Mouse (Mus musculus) forebrain, embryonic 16.5 days (tissue): ENCODE results near the gene Mamld1. TPM values are rescaled to one million over a fixed set of nuclear protein-coding genes. Genes with fewer than 3 reads are reported as not detected.

Experiments used
- ATAC-seq: fragments of 200-750 bp; cut with Nextera tagmentation; 2 replicates; pipeline ENCODE4 v1.8.0; 2017; ENCODE audit warnings: mild to moderate bottlenecking, moderate library complexity
- H3K27ac ChIP-seq: fragments of 300-500 bp; sonication (generic); 2 replicates; pipeline ENCODE4 v1.5.1; 2014; ENCODE audit warnings: low read length, control low read depth
- H3K27me3 ChIP-seq: fragments of 300-500 bp; sonication (generic); replicated peaks from 2 replicates; pipeline ENCODE4 v1.6.1; 2014; ENCODE audit warnings: low read length; ENCODE audit not compliant: control insufficient read depth, insufficient read depth
- H3K36me3 ChIP-seq: fragments of 300-500 bp; sonication (generic); 2 replicates; pipeline ENCODE4 v1.6.1; 2014; ENCODE audit not compliant: control insufficient read depth, insufficient read depth
- H3K4me1 ChIP-seq: fragments of 300-500 bp; sonication (generic); replicated peaks from 2 replicates; pipeline ENCODE4 v1.6.1; 2014; ENCODE audit warnings: low read length; ENCODE audit not compliant: control insufficient read depth, insufficient read depth
- H3K4me2 ChIP-seq: fragments of 300-500 bp; sonication (generic); 2 replicates; pipeline ENCODE4 v1.6.1; 2014; ENCODE audit warnings: mild to moderate bottlenecking, low read length, control low read depth
- H3K4me3 ChIP-seq: fragments of 300-500 bp; sonication (generic); replicated peaks from 2 replicates; pipeline ENCODE4 v1.5.1; 2014; ENCODE audit warnings: mild to moderate bottlenecking, low read length, control low read depth
- H3K9ac ChIP-seq: fragments of 300-500 bp; sonication (generic); replicated peaks from 2 replicates; pipeline ENCODE4 v1.6.1; 2014; ENCODE audit warnings: low read depth, low read length, control low read depth
- H3K9me3 ChIP-seq: fragments of 300-500 bp; sonication (generic); 2 replicates; pipeline ENCODE4 v1.6.1; 2016; ENCODE audit warnings: low read length; ENCODE audit not compliant: control insufficient read depth
- WGBS: fragments of 180-500 bp; shearing (Covaris S2); extraction: QIAGEN DNeasy Blood & Tissue Kit; methylation state at CpG from one replicate; pipeline ENCODE4 v1.1.7; 2014; 5-methylcytosine and 5-hydroxymethylcytosine counted together
- polyA plus RNA-seq: library from polyadenylated mRNA; unstranded; fragments of >200 nt; fragmentation: Nextera tagmentation; extraction: Ambion mirVana; gene quantifications from 2 replicates; pipeline ENCODE4 v1.2.1, GENCODE M21; 2015

The Mamld1 gene
- polyA plus RNA-seq, 1 experiment from 2014 or later: 5.4 TPM

GRCm38 (mm10) chrX:71204776-71205175, 154.7 kb downstream of the Mamld1 start:
- Histone ChIP-seq H3K27ac (no peak overlapping the region), H3K4me3 (no peak overlapping the region), H3K36me3 (no peaks in the 10 kb centered on the region), H3K4me1 (no peaks in the 10 kb centered on the region), H3K27me3 (no peaks in the 10 kb centered on the region), H3K4me2 (no peak overlapping the region), H3K9ac (no peak overlapping the region), H3K9me3 (no peaks in the 10 kb centered on the region)
- WGBS: 74% methylated on average over 2 of the region's 2 CpGs
- no peak for ATAC-seq

Other genes starting within 250 kb of the Mamld1 start
- gene Mtm1, start 160.5 kb downstream of the Mamld1 start, polyA plus RNA-seq: 4.4 and 5.5 TPM in 2 replicates